Mouse (Mus musculus) neutrophil, adult 5-6 weeks (primary cell): Measurements from ENCODE around the gene Snx11. TPM values are rescaled to one million over a fixed set of nuclear protein-coding genes. Genes with fewer than 3 reads are reported as not detected.

Source experiments
- ATAC-seq: fragments of 151-379, 151-347 bp; 2 replicates; pipeline ENCODE4 v1.8.0; 2017; ENCODE audit warnings: mild to moderate bottlenecking, moderate TSS enrichment; ENCODE audit not compliant: insufficient number of reproducible peaks, poor library complexity, low FRiP score, severe bottlenecking; ENCODE audit errors: extremely low read depth
- total RNA-seq: library from RNA; stranded (forward); fragments of 200-1000 nt; gene quantifications from 2 replicates; pipeline ENCODE4 v1.2.3, GENCODE M21; 2017

Gene Snx11
- total RNA-seq, 1 experiment from 2014 or later, result 79.5 TPM

DNA sequence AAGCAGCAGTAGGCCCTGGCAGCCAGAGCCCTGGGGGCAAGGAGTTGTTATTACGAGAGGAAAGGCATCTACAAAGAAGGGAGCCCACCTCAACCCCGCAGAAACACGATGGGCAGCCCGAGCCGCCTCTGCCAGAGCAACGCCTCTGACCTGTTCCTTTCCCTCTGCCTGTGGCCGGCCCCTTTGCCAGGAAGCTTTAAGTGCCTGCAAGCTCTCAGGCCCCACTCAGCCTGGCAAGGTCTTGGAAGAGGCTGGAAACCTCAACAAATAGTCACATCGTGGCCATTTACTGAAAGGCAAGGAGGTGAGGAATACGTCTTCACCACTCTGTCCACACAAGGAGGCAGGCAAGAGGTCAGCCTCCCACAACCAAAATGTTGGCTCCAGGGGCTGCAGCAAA is 9.1 kb downstream of the Snx11 start:
- ATAC-seq, result no peak

DNA sequence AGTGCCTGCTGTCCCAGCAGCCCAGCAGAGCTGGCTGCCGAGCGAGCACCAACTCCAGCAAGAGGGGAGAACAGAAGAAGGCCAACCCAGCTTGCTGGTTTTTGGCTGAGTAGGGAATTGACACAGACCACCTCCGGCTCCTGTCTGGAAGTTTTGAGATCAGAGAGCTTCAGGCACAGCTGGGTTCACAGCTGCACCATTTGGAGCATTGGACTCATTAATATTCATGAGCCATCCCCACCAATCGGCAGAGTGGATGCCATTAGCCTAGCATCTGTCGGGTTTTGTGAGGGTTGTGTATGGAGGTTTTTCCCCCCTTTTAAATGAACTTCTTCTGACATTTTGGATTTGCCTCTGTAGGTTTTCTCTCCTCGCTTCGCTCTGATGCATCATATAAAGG is 10.3 kb downstream of the Snx11 start:
- no peak for ATAC-seq

DNA sequence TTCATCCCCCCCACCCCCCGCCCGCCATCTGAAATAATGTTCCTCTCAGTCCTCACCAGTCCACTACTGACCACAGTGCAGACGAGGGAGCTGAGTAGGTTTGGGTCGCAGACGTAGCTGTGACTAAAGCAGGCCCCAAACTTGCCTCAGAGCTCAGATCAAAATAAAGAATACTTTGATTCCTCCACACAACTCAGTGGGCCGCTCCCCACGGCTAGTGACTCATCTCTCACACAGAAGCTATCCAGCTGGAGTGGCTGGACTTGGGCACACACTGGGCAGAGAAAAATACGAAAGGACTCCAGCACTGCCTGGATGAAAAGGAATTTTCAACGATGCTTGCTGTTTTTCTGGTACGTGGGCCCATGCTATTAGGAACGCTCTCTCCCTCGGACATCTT is 10.8 kb downstream of the Snx11 start:
- no peak for ATAC-seq

DNA sequence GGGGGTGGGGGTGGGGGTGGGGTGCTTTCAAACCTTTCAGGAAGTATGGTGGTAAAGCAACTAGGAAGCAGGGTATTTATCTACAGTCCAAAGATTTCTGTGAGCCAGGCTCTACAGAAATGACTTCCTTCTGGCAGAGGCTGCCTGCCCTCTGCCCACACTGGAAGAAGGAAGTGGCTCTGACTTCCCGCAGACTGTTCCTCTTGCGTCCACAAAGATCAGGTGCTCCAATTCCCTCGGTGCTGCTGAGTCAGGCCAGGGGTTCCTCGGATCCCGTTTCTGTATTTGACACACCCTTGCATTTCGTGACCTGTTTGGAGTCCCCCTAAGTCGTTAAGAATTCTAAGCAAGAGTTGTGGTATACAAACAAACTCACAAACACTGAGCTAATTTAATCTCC is 11.7 kb downstream of the Snx11 start:
- ATAC-seq, result peak; percentile 75

DNA sequence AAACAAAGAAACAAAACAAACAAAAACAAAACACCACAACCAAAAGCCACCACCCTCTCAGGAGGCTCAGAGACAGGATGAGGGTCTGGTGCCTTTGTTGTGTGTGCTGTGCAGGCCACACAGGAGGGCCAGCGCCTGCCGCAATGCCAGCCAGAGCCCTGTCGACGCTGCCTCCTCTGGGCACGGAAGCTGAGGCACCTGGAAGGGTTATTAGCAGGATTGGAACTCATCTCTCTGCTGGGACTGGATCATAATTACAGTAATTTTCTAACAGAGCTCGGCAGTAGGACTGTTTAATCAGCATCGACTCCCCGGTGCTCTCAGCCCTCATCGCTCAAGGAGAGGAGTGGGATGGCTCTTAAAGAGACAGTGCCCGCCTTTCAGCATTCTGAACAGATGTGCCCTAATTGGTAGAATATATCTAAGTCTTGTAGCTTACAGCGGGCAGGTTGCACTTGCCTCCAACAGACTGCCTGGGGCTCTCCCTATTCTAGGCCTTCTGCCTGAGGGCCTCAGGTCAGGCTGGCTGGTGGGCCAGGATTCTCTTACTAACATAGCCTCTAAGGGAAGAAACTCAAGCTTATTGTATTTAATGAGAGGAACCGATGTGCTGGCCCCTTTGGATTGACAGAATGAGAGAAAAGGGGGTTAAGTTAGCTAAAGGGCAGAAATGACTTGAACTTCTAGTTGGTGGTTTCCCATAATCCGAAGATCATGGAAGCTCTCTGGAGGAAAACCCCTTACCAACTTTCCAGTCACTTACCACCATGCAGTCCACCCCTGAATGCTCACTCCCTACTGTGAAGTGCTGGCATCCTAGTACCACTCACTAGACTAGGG is 12.6 kb downstream of the Snx11 start:
- ATAC-seq, result no peak

DNA sequence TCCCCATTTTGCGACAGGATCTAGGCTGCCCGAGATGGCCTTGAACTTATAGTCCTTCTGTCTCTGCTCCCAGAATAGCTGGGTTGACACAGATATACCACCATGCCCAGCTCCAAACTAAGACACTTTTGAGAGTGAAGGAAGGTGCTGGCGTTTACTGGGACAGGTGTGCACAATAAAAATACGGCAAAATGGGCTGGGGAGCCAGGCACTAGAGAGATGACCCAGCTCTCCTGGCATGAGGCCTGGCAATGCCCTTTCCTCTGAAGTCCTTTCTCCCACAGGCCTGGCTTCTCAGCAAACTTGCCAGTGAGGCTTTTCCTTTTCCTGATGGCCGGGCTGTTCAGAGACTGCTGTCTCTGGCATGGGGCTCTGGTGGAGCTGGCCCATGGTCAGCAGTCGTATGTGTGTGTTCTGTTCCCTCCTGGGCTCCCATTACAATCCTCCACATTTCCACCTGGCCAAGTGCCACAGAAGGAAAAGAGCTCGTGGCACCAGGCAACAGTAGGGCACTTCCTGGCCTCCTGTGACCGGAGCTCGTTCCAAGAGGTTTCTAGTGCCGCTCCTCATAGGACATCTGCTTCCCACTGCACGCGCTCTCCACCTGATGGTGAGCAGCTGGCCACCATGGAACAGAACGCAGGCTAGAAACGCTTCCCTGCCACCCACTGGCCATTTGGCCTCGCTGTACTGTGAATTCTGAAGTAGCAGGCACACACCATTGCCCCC is 14.5 kb downstream of the Snx11 start:
- ATAC-seq, result no peak

DNA sequence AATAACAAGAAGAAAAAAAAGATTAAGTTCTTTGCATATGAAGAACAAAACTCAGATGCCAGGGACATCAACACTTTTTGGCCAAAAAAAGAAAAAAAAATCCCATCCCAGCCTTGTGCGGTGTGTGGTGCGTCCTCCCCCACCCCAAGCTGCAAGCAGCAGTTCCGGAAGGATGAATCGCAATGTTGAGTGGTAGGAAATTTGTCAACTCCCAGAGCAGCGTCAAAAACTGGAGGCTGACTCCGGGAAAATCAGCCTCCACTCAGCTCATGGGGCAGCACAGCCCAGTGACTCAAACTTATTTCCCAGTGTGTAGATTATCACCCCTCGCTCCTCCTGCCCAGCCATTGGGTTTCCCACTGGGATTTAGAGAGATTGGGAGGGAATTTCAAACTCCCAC is 15.4 kb downstream of the Snx11 start:
- no peak for ATAC-seq

DNA sequence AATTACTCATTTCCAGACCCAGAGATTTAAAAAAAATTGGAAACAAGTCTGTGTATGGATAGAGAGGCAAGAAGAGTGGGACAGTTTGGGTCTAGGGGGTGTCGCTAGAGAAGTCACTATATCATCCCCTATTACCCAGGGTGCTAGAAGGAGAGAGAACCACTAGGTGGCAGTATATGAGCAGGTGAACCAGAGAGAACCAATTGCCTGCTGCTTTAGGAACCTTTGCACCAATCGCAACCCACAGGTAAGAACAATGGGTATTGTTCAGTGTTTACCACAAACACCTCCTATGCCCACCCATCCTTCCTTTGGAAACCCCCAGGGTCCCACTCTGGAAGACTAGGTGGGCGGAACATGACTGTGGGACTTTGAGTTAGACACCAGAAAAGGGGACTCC is 17.3 kb downstream of the Snx11 start:
- peak; percentile 86 for ATAC-seq

DNA sequence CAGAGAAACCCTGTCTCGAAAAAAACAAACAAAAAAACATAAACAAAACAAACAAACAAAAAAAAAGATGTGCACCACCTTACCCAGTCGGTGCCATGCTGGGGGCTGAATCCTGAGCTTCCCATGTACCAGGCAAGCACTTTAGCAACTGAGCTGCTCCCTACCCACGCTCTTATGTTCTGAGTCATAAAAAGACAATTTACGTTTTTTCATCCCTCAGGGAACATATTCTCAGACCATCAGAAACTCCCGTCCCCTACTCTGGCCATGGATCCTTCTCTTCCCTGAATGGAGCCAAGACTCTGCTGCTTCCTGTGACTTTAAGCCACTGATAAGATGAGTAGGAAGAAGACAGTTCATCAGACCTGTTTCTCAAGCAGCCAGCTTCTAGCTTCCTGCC is 19.0 kb downstream of the Snx11 start:
- ATAC-seq, result no peak

DNA sequence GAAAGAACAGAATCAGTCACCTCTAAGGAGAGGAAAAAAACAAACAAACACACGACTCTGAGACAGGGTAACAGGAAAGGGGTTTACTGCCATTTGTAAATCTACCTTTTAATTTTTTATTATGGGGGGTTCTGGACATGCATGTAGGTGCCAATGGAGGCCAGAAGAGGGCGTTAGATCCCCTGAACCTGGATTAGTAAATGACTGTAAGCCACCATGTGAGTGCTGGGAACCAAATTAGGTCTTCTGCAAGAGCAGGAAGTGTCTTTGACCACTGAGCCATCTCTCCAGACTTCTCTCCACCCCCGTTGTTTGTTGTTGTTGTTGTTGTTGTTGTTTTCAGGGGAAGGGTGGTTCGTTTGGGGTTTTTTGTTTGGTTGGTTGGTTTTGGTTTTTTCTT is 19.9 kb downstream of the Snx11 start:
- no peak for ATAC-seq

DNA sequence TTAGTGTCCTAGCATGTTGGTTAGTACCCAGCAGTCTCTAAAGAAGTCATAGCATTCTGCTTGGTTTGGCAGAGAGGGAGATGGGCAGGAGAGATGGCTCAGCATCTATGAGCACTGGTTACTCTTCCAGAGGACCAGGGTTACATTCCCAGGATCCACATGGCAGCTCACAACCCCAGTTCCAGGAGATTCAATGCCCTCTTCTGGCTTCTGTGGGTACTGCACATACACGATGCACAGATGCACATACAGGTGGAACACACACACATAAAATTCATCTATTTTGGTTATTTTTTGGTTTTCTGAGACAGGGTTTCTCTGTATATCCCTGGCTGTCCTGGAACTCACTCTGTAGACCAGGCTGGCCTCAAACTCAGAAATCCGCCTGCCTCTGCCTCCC is 22.1 kb downstream of the Snx11 start:
- ATAC-seq, result no peak

DNA sequence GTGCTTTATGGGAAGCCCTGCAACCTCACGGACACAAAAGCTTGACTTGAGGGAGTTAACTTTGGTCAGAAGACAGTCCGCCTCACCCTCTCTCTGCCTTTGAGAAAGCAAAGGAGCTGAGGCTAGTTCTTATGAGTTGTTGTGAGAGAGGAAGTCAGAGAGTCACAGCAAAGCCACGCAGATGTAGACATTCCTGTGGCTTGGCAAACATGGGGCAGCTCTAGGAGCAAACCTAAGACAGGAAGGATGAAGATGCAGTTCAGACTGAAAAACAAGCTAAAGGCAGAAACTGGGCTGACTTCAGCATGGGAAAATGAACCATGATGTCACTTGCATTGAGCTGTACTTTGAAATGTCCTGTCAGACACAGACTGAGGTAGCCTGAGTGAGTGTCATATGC is 29.8 kb downstream of the Snx11 start:
- ATAC-seq, result no peak

DNA sequence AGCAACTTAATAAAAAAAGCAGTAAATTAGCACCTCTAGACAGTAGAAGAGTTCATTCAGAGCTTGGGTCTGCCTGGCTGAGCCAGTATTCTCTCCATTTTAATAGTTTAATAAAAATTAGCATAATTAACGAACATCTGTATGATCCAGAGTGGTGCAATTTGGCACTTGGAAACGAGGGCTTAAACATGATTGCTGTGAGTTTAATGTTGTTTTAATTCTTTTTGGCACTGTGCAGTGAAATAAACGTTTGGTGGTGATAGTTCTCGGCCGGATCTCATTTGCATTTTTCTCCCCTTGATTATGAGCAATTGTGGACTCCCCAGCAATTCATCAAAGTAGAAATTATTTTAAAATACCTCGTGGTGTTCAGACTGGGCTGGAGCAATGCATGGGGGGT is 30.7 kb downstream of the Snx11 start:
- no peak for ATAC-seq

DNA sequence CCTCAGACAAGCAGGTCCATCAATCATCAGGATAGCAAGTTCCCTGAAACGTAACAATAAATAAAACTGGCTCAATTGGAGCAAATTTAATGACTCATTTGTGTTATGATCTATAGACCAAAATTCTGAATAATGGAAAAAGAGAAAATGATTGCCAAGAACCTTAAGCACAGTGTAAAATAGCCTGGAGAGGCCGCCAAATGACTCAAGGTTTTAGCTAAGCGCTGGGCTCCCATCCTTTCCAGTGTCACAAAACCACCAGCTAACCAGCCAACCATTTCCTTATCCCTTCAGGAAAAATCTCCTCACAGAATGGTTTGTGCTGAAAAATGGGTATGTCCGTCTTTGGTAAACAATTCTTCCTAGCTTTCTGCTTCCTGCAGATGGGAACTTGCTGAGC is 33.5 kb downstream of the Snx11 start:
- no peak for ATAC-seq

DNA sequence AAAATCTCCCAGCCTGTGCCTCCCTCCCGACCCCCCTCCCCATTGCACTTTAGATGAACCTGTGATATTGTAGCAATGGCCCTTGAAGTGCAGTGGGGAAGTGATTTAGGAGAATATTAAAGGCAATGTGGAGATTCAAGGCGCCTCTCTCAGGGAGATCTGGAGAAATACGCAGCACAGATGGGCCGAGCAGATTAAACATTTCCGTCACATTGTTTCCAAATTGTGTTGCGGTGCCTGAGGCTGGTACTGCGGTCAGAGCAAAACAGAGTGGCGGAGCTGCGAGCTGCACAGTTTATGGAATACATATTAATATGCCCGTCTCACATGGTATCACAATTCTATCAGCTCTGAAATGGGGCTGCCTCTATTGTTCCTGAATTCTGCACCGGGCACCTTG is 34.4 kb downstream of the Snx11 start:
- no peak for ATAC-seq

DNA sequence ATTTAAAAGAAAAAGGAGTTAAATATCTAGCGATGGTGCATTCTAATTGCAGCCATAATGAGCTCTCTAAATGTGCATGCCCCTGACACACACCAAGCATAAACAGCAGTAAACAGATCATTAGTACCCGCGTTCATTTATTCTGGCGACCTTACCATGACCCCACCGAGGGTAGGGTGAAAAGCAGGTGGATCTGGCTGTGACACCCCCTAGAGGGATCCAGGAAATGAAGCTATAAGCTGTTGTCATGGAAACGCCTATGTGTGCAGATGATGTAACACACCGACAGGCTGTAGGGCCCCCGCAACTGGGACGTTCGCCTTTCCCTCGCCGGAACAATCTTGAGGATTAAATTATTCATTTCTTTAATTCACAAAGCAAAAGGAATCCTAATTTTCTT is 35.4 kb downstream of the Snx11 start:
- no peak for ATAC-seq

DNA sequence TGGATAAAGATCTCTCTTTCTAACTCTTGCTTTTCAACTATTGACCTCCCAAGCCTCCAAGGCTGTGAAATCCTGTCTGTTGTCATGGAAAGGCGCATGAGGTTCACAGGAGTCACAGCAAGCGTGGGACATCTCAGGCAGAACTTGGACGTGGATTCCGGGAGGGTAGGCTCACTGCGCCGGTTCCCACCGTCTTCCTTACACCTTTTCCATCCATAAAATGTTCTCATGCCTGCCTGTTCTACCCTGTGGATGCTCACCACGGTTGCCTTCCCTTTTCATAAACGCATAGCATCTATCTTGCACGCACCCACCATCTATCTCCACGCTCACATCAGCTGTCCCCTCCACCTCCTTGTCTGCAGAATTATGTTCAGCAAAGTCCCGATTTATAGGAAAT is 36.6 kb downstream of the Snx11 start:
- ATAC-seq, result no peak

DNA sequence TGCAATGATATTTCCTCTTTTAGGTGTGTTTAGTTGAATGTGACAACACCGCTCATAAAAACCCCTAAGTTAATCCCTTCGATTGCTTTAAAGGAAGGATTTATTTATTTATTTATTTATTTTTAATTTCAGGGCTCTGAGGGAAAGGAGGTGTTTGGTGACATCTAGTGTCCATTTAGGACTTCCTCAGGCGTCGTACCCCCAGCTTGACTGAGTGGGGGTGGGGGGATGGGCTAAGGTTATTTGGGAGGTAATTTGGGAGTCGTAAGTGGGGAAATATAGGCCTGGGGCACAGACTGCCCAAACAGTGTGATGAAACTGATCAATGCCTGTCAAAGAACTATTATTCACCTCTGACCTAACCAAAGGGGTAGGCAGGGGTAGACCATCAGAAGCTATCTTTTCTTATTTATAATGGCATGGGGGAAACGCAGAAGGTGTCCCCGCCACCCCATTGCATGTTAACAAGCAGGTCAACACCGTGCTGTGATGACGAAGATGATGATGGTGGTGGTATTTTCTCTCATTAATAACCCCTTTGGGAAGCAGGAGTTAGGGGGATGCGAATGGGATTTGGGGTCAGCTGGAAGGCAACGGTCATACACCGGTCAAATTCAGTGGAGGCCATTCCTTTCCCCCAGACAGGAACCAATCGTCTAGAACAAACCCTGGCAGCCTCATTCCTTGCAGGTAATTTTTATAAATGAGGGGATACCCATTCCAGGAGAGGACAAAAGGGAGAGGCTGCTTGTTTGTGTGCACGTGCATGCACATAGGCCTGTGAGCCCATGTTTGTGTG is 39.5 kb downstream of the Snx11 start:
- no peak for ATAC-seq

DNA sequence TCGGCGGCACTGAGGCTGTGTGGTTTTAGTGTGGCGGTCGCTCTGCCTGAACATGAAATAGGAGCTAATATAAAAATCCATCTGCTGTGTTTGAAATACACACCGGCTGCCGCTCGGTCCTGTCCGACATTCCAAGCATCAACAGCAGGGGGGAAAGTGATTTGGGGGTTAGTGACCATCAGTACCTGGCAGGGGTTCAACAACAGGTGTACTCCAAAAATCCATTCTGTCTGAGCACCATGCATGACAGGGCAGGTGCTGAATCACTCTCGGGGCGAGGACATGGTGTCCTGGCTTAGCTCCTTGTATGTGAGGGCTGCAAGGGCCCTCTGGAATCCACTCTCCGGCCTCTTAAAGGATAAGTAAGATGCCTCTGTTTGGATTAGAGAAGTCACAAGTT is 41.0 kb downstream of the Snx11 start:
- ATAC-seq, result no peak

DNA sequence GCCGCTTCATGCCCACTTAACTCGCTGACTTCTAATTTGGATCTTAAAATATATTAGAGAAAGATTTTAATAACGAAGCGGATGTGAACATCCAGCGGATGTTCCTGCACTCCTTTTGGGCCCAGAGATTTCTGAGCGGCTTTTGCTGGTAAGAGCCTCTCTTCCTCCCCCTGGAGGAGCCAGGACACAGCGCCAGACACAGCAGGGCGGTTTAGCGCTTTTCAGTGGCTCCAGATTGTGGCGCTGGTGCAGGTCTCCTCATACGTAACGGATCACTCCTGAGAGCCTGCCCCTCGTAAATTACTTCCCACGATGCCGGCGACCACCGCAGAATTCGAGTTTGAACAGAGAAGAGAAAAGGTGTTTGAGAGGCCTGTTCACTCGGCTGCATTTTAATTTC is 41.5 kb downstream of the Snx11 start:
- ATAC-seq, result no peak
